Mouse (Mus musculus) forebrain, embryonic 12.5 days (tissue): ENCODE measurements around the gene Sp2. TPM values are rescaled to one million over a fixed set of nuclear protein-coding genes. Genes with fewer than 3 reads are reported as not detected.

Source experiments
- ATAC-seq: fragments of 200-750 bp; cut with Nextera tagmentation; 2 replicates; pipeline ENCODE4 v1.8.0; 2017; ENCODE audit warnings: moderate TSS enrichment; ENCODE audit not compliant: low FRiP score
- H3K27ac ChIP-seq: fragments of 300-500 bp; sonication (generic); 2 replicates; pipeline ENCODE4 v1.5.1; 2016; ENCODE audit warnings: mild to moderate bottlenecking
- H3K27me3 ChIP-seq: fragments of 300-500 bp; sonication (generic); 2 replicates; pipeline ENCODE4 v1.6.1; 2016; ENCODE audit warnings: mild to moderate bottlenecking
- H3K36me3 ChIP-seq: fragments of 300-500 bp; sonication (generic); replicated peaks from 2 replicates; pipeline ENCODE4 v1.6.1; 2016; ENCODE audit warnings: mild to moderate bottlenecking
- H3K4me1 ChIP-seq: fragments of 300-500 bp; sonication (generic); 2 replicates; pipeline ENCODE4 v1.6.1; 2016
- H3K4me2 ChIP-seq: fragments of 300-500 bp; sonication (generic); 2 replicates; pipeline ENCODE4 v1.6.1; 2016; ENCODE audit warnings: mild to moderate bottlenecking, moderate library complexity
- H3K4me3 ChIP-seq: fragments of 300-500 bp; sonication (generic); replicated peaks from 2 replicates; pipeline ENCODE4 v1.5.1; 2016; ENCODE audit warnings: mild to moderate bottlenecking
- H3K9ac ChIP-seq: fragments of 300-500 bp; sonication (generic); 2 replicates; pipeline ENCODE4 v1.6.1; 2016; ENCODE audit warnings: mild to moderate bottlenecking
- H3K9me3 ChIP-seq: fragments of 300-500 bp; sonication (generic); 2 replicates; pipeline ENCODE4 v1.6.1; 2016
- WGBS: fragments of 180-500 bp; shearing (Covaris S2); methylation state at CpG from one replicate; pipeline ENCODE4 v1.1.7; 2016; 5-methylcytosine and 5-hydroxymethylcytosine counted together
- polyA plus RNA-seq: library from polyadenylated mRNA; unstranded; fragments of >200 nt; fragmentation: Nextera tagmentation; extraction: Ambion mirVana; gene quantifications from 2 replicates; pipeline ENCODE4 v1.2.1, GENCODE M21; 2016

The Sp2 gene
- polyA plus RNA-seq, 1 experiment from 2014 or later, result 23.1 TPM

DNA sequence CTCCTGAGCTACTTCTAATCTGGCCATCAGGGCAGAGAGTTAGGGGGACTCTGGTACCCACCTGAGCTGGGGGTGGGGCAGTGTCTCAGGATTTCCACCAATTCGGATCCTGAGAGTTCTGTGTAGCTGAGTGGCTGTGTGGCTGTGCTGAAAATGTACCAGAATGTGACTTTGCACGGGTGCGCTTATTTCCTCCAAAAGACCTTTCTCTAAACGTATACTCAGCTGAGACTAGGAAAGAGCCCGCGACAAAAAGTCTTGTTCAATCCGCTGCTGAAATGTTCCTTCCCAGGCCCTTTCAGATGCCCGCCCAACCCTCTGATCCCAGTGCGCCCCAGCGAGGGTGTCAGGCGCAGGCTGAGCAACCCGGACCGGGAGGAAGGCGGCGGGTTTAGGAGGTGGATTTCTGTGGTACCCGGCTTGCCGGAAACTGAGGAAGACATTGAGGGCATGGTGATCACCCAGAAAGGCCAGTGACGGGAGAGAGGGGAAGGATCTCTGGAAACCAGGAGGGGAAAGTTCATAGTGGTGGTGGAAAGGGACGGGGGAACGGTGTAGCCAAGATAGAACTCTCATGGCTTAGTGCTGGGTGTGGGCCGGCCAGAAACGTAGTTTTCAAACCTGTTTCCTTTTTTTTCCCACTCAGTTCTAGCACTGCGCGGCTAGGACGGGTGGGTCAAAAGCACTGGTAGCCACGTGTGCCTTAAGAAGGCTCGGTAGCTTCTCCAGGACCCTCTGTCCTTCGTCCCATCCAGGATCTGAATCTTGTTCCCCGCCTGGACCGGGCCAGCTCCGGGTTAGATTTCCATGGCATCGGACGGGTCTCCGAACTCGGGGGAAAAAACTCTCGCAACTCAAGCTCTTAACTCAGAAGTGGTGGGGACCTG lies 35.2 kb upstream of the Sp2 start:
- H3K36me3 ChIP-seq, result no peaks in the 10 kb centered on the region
- no peaks in the 10 kb centered on the region for H3K9me3 ChIP-seq
- ATAC-seq, result no peak
- H3K4me2 ChIP-seq, result peak overlapping the region; percentile 46
- H3K27ac ChIP-seq, result no peak overlapping the region
- H3K27me3 ChIP-seq, result peaks cover 95% of the 10 kb centered on the region
- H3K9ac ChIP-seq, result no peak overlapping the region
- peak overlapping the region; percentile 32 for H3K4me3 ChIP-seq
- 1% methylated on average over 36 of the region's 36 CpGs for WGBS
- H3K4me1 ChIP-seq, result peaks cover 26% of the 10 kb centered on the region

DNA sequence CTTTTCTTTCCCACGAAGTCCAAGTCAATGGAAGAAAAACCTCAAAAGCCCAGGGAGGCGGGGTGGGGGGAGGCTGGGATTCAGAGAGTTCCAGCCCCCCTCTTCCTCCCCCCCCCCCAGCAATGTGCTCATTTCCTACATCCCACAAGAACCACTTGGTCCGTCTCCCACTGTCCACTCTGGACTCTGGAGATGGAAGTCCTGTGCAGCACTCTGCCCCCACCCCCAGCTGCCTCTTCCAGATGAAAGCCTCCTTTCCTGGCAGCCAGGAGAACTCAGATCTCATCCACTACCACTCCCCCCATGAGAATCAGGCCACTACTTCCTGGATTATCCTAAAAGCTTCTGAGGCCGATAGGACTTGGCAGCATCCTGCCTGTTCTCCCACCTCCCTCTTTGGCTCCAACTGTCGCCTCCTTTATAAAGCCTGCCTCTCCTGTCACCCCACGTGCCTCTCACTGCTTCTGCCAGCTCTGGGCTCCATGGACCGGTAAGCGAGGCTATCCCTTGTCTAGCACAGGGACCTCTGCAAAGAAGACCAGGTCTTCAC lies 30.4 kb upstream of the Sp2 start, which contains the start of gene Sp6:
Gene Sp6 (plus strand): TSS at position 274 of the 550 bp plus-strand sequence.
- Histone ChIP-seq H3K9me3 (no peaks in the 10 kb centered on the region), H3K27me3 (peaks cover 90% of the 10 kb centered on the region), H3K4me1 (0 out of 2 replicates have a peak, but pooled peaks cover 2% of the 10 kb centered on the region), H3K27ac (no peak within 1 kb of the TSS), H3K4me2 (no peak within 1 kb of the TSS), H3K36me3 (no peaks in the 10 kb centered on the region), H3K9ac (peak within 1 kb of the TSS; percentile 25; the same call in 1 of the 2 replicates), H3K4me3 (no peak within 1 kb of the TSS)
- WGBS, result 20% methylated on average over 7 of the region's 8 CpGs
- ATAC-seq, result no peak

DNA sequence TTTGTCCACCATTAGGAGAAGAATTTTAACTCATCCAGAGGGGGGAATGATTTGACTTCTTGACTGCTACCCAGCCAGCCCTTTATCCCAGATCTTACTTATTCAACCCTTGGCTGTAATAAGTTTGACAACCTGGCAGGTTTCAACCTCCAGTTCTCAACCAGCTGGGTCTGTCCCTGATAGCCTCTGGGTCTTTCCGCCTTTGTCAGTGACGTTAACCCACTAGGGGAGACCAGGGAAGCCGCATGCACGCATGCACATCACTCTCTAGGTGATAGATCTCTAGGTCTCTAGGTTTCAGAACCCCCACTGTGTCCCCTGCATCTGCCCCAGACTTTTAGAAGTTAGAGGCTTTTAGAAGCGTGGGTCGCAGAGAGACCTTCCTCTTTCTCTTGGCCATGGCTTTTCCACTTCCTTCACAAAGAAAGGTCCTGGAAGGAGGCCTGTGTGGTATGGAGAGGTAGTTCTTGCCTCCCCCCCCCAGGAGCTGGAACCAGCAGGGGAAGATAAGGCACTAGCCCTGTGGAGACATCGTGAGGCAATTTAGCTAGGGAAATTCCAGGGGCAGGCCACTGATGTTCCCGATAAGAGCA lies 26.5 kb upstream of the Sp2 start:
- WGBS, result 62% methylated on average over 8 of the region's 8 CpGs
- ATAC-seq, result no peak
- Histone ChIP-seq H3K4me2 (no peak overlapping the region), H3K4me3 (no peak overlapping the region), H3K9me3 (no peaks in the 10 kb centered on the region), H3K27ac (no peak overlapping the region), H3K4me1 (0 out of 2 replicates have a peak, but pooled peaks cover 3% of the 10 kb centered on the region), H3K27me3 (peaks cover 65% of the 10 kb centered on the region), H3K9ac (no peak overlapping the region), H3K36me3 (no peaks in the 10 kb centered on the region)

DNA sequence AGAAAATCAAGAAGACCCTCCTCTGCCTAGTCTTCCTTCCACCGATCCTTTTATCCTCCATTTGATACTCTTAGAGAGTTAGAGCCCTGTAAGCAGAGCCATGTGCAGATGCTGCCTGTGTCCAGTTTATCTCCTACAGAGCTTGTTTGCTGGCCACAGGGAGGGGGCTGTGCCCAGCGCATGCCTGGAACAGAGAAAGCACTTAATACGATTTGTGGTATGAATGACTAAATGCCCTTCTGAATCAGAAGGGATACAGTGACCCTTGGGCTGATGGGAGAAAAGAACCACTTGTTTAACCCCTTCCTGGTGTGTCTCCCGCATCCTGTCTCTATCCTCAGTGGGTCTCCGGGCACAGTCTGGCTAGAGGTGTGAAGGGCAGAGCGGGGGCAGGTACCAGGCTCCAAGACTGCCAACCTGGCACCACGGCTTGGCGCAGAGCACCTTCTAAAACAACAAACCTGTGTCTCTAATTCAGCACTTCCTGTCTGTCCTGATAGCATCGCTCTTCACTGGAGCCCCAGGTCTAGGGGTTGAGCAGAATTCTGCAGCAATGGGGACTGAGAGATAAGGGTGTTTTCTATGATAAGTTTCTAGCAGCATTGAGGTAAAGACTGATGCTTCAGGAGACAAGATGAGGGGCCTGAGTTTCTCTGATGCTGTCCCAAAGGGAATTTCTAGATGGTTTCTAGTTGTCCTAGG lies 24.5 kb upstream of the Sp2 start:
- Histone ChIP-seq H3K4me3 (no peak overlapping the region), H3K9ac (no peak overlapping the region), H3K9me3 (no peaks in the 10 kb centered on the region), H3K4me1 (0 out of 2 replicates have a peak, but pooled peaks cover 9% of the 10 kb centered on the region), H3K27me3 (peaks cover 67% of the 10 kb centered on the region), H3K4me2 (no peak overlapping the region), H3K27ac (no peak overlapping the region), H3K36me3 (no peaks in the 10 kb centered on the region)
- 77% methylated on average over 9 of the region's 9 CpGs for WGBS
- ATAC-seq, result no peak

GRCm38 (mm10) chr11:97003170-97003569 lies 20.4 kb upstream of the Sp2 start:
- Histone ChIP-seq H3K9me3 (no peaks in the 10 kb centered on the region), H3K4me2 (no peak overlapping the region), H3K4me3 (no peak overlapping the region), H3K9ac (no peak overlapping the region), H3K27me3 (peaks cover 62% of the 10 kb centered on the region), H3K27ac (no peak overlapping the region), H3K4me1 (peaks cover 18% of the 10 kb centered on the region), H3K36me3 (no peaks in the 10 kb centered on the region)
- no peak for ATAC-seq
- 52% methylated on average over 5 of the region's 5 CpGs for WGBS

- peak overlapping the region; percentile 37 for H3K4me3 ChIP-seq
- peak overlapping the region; percentile 56 for H3K9ac ChIP-seq
- H3K4me2 ChIP-seq, result peak overlapping the region; percentile 65
- no peaks in the 10 kb centered on the region for H3K9me3 ChIP-seq
- H3K27me3 ChIP-seq, result peaks cover 69% of the 10 kb centered on the region
- peak; percentile 78 for ATAC-seq
- no peaks in the 10 kb centered on the region for H3K36me3 ChIP-seq
- peaks cover 37% of the 10 kb centered on the region for H3K4me1 ChIP-seq
- peak overlapping the region; percentile 75 for H3K27ac ChIP-seq
- WGBS, result 2% methylated on average over 30 of the region's 30 CpGs
Observed at GRCm38 (mm10) chr11:96997380-96997956, 14.7 kb upstream of the Sp2 start.

- H3K36me3 ChIP-seq, result no peaks in the 10 kb centered on the region
- peak overlapping the region; percentile 75 for H3K27ac ChIP-seq
- WGBS, result 5% methylated on average over 17 of the region's 17 CpGs
- H3K9ac ChIP-seq, result peak overlapping the region; percentile 56
- peak overlapping the region; percentile 65 for H3K4me2 ChIP-seq
- peak overlapping the region; percentile 37 for H3K4me3 ChIP-seq
- H3K9me3 ChIP-seq, result no peaks in the 10 kb centered on the region
- H3K27me3 ChIP-seq, result peaks cover 69% of the 10 kb centered on the region
- peaks cover 37% of the 10 kb centered on the region for H3K4me1 ChIP-seq
- peak; percentile 55 for ATAC-seq
Observed at GRCm38 (mm10) chr11:96996773-96997379, 14.1 kb upstream of the Sp2 start.

DNA sequence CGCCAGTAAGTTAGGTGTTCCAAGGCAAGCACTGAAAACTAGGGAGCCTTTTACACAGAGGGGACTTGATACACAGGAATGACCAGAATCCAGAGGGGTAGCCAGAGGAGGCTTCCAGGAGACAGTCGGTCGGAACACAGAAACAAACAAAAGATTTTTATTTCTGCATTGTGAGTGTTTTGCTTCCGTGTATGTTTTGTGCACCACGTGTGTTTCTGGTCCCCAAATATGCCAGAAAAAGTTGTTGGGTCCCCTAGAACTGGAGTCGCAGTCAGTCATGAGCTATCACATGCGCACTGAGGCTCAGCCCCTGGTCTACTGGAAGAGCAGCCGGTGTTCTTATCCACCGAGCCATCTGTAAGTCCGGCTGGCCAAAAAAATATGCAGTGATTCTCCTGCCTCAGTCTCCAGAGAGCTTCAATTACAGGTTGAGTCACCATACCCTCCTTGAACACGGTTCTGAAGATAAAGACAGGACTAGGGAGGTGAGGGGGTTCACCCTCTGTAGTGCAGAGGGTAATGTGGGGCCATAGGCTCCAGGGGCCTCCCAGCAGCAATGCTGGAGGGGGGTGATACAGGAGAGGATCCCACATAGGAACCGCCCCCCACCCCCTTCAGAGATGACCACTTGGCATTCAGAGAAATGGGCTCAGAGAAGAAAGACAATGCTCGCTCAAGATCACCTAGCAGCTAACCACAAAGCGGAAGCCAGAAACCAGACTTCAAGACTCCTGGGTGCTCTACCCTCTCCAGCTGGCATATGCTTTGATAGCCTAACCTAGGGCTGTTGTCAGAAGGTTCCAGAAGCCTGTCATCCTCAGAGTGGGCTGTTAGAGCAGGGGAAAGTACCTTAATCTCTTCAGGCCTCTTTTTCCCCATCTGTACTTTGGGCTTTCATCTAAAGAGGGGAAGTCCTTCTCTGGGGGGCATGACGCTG lies 13.3 kb upstream of the Sp2 start:
- ATAC-seq, result no peak
- H3K27me3 ChIP-seq, result peaks cover 65% of the 10 kb centered on the region

GRCm38 (mm10) chr11:96995031-96995430 lies 12.3 kb upstream of the Sp2 start:
- Histone ChIP-seq H3K27me3 (peaks cover 66% of the 10 kb centered on the region), H3K4me2 (no peak overlapping the region), H3K4me1 (peaks cover 27% of the 10 kb centered on the region), H3K36me3 (no peaks in the 10 kb centered on the region), H3K4me3 (no peak overlapping the region), H3K9ac (no peak overlapping the region), H3K27ac (no peak overlapping the region), H3K9me3 (no peaks in the 10 kb centered on the region)
- 27% methylated on average over 5 of the region's 5 CpGs for WGBS
- ATAC-seq, result no peak

More for the DNA sequence above, 13.3 kb upstream of the Sp2 start:
- no peak overlapping the region for H3K27ac ChIP-seq
- H3K4me2 ChIP-seq, result no peak overlapping the region
- 77% methylated on average over 15 of the region's 15 CpGs for WGBS
- no peaks in the 10 kb centered on the region for H3K36me3 ChIP-seq
- no peak overlapping the region for H3K9ac ChIP-seq
- H3K9me3 ChIP-seq, result no peaks in the 10 kb centered on the region
- H3K4me3 ChIP-seq, result no peak overlapping the region
- peaks cover 32% of the 10 kb centered on the region for H3K4me1 ChIP-seq

GRCm38 (mm10) chr11:96992722-96993311 lies 10.1 kb upstream of the Sp2 start:
- no peaks in the 10 kb centered on the region for H3K9me3 ChIP-seq
- peaks cover 68% of the 10 kb centered on the region for H3K27me3 ChIP-seq
- H3K4me1 ChIP-seq, result peaks cover 30% of the 10 kb centered on the region
- no peak overlapping the region for H3K9ac ChIP-seq
- no peak for ATAC-seq
- no peak overlapping the region for H3K4me2 ChIP-seq
- 67% methylated on average over 8 of the region's 8 CpGs for WGBS
- no peak overlapping the region for H3K27ac ChIP-seq
- no peaks in the 10 kb centered on the region for H3K36me3 ChIP-seq
- no peak overlapping the region for H3K4me3 ChIP-seq
